Mouse (Mus musculus): ENCODE measurements around the gene 2210011C24Rik. TPM values are rescaled to one million over a fixed set of nuclear protein-coding genes. Genes with fewer than 3 reads are reported as not detected.
"Not testable (repeated sequence)": the region's sequence is repeated elsewhere in the genome, so short reads cannot be mapped to it uniquely, and the experiment has no call there.

Gene 2210011C24Rik
- total RNA-seq, 2 experiments from 2014 or later, result 1.5 to 2.1 TPM

GRCm38 (mm10) chr8:84012499-84013165 lies 661 bp upstream of the 2210011C24Rik start:
- TF ChIP-seq CTCF (IDR thresholded peaks at IDR 0.05), result no peak
- intact Hi-C loops (cut with DNase I), result loop anchor here (5.0 kb wide), 2 partner anchors 35 to 55 kb away; partner anchors contain the start of genes Gm10643 and Rfx1
- Histone ChIP-seq H3K27ac (peak overlapping the region; percentile 76), H3K4me3 (peak overlapping the region; percentile 82)
- peak; percentile 77 for DNase-seq

- TF ChIP-seq CTCF (IDR thresholded peaks at IDR 0.05), result peak; percentile 87
- H3K27ac ChIP-seq, result peak overlapping the region; percentile 76
- intact Hi-C loops (cut with DNase I), result loop anchor here (5.0 kb wide), 2 partner anchors 34 to 56 kb away; partner anchors contain the start of genes Gm10643 and Rfx1
- peak overlapping the region; percentile 82 for H3K4me3 ChIP-seq
- DNase-seq, result peak; percentile 89
Observed at GRCm38 (mm10) chr8:84010625-84011611, 1.1 kb downstream of the 2210011C24Rik start.

- DNase-seq, result peak; percentile 91
- Histone ChIP-seq H3K27ac (no peak overlapping the region), H3K4me3 (peak overlapping the region; percentile 82)
- intact Hi-C loops (cut with DNase I), result loop anchor here (5.0 kb wide), 2 partner anchors 33 to 57 kb away; partner anchors contain the start of genes Gm10643 and Rfx1
- TF ChIP-seq CTCF (IDR thresholded peaks at IDR 0.05), result peak; percentile 99
Observed at GRCm38 (mm10) chr8:84009876-84010275, 2.1 kb downstream of the 2210011C24Rik start.

- no peak for DNase-seq
- H3K4me3 ChIP-seq, result no peak overlapping the region
- TF ChIP-seq CTCF (IDR thresholded peaks at IDR 0.05), result peak; percentile 33
- no peak overlapping the region for H3K27ac ChIP-seq
- intact Hi-C loops (cut with DNase I), result no loop called here
Observed at GRCm38 (mm10) chr8:84008362-84008761, 3.6 kb downstream of the 2210011C24Rik start.

GRCm38 (mm10) chr8:84005502-84005901 lies 6.5 kb downstream of the 2210011C24Rik start:
- intact Hi-C loops (cut with DNase I); DNase-seq: not testable (repeated sequence)
- Histone ChIP-seq H3K4me3 (peak overlapping the region; percentile 89), H3K27ac (peak overlapping the region; percentile 96)

GRCm38 (mm10) chr8:84004533-84005201 lies 7.3 kb downstream of the 2210011C24Rik start:
- peak; percentile 97 for DNase-seq
- Histone ChIP-seq H3K27ac (peak overlapping the region; percentile 96), H3K4me3 (peak overlapping the region; percentile 89)
- intact Hi-C loops (cut with DNase I), result no loop called here
- TF ChIP-seq CTCF (IDR thresholded peaks at IDR 0.05), result no peak

GRCm38 (mm10) chr8:84003612-84004246 lies 8.2 kb downstream of the 2210011C24Rik start:
- intact Hi-C loops (cut with DNase I), result no loop called here
- peak overlapping the region; percentile 89 for H3K4me3 ChIP-seq
- H3K27ac ChIP-seq, result peak overlapping the region; percentile 96
- TF ChIP-seq CTCF (IDR thresholded peaks at IDR 0.05), result no peak
- no peak for DNase-seq

GRCm38 (mm10) chr8:84002957-84003611 lies 8.9 kb downstream of the 2210011C24Rik start:
- no peak for TF ChIP-seq CTCF (IDR thresholded peaks at IDR 0.05)
- H3K27ac ChIP-seq, result no peak overlapping the region
- DNase-seq, result no peak
- intact Hi-C loops (cut with DNase I), result no loop called here
- no peak overlapping the region; the same call in 1 of the 2 replicates for H3K4me3 ChIP-seq

- no peak within 1 kb of the TSS for H3K4me3 ChIP-seq
- H3K27ac ChIP-seq, result no peak within 1 kb of the TSS
- intact Hi-C loops (cut with DNase I), result no loop called here
- TF ChIP-seq CTCF (IDR thresholded peaks at IDR 0.05), result no peak
- DNase-seq, result no peak
Observed at GRCm38 (mm10) chr8:84001281-84002000, 10.5 kb downstream of the 2210011C24Rik start, which contains the start of gene 1700067K01Rik. Gene 1700067K01Rik, plus strand, starts transcription at chr8:84001502.

GRCm38 (mm10) chr8:83999825-84000224 lies 12.1 kb downstream of the 2210011C24Rik start:
- intact Hi-C loops (cut with DNase I), result no loop called here
- TF ChIP-seq CTCF (IDR thresholded peaks at IDR 0.05), result no peak
- no peak overlapping the region for H3K4me3 ChIP-seq
- no peak for DNase-seq
- no peak overlapping the region for H3K27ac ChIP-seq
